Mouse (Mus musculus): ENCODE data around the gene Emp1. TPM values are rescaled to one million over a fixed set of nuclear protein-coding genes. Genes with fewer than 3 reads are reported as not detected.
A peak's percentile ranks its signal among the peaks of the same experiment; 100 is the strongest.

The Emp1 gene
- polyA plus RNA-seq, 1 experiment from 2014 or later: 88.1 TPM

DNA sequence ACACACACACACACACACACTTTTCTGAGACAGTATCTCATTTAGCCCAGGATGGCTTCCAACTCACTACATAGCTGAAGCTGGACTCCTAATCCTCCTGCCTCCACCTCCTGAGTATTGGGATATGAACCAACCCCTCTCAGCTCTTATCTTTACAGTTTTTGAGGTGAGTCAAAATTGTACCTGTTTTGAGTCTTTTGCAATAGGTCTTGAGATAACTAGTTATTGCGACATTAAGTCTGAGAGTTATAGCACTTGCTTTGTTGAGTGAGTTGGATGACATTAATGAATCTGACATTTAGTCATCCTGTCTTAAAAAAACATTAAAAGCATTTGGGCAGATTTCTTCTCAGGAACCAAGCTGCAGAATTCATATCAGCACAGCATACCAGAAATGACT, 25.3 kb downstream of the Emp1 start:
- DNase-seq (ENCODE audit: low spot score): no peak
- Histone ChIP-seq H3K4me3 (ENCODE audit: low read depth, low read length) (no peak overlapping the region), H3K4me1 (replicated peaks; ENCODE audit: control insufficient read depth, insufficient read depth) (0 out of 2 replicates have a peak, but pooled peaks cover 6% of the 10 kb centered on the region), H3K9ac (ENCODE audit: low read length) (no peak overlapping the region), H3K9me3 (ENCODE audit: control insufficient read depth, low read length) (no peaks in the 10 kb centered on the region), H3K27me3 (ENCODE audit: control insufficient read depth, insufficient read depth, low read length) (no peaks in the 10 kb centered on the region), H3K36me3 (ENCODE audit: control insufficient read depth, insufficient read depth, low read length) (peaks cover 4% of the 10 kb centered on the region; the same call in 1 of the 2 replicates), H3K27ac (replicated peaks) (peak overlapping the region; percentile 83), H3K4me2 (replicated peaks; ENCODE audit: low read depth) (no peak overlapping the region)
- 64% methylated on average over 1 of the region's 1 CpGs for WGBS
- no peak for ATAC-seq (ENCODE audit: low FRiP score, low TSS enrichment)
- TF ChIP-seq EP300 (optimal IDR thresholded peaks at IDR 0.05): no peak
- no peak for TF ChIP-seq CTCF (IDR thresholded peaks at IDR 0.05; ENCODE audit: low read depth)

DNA sequence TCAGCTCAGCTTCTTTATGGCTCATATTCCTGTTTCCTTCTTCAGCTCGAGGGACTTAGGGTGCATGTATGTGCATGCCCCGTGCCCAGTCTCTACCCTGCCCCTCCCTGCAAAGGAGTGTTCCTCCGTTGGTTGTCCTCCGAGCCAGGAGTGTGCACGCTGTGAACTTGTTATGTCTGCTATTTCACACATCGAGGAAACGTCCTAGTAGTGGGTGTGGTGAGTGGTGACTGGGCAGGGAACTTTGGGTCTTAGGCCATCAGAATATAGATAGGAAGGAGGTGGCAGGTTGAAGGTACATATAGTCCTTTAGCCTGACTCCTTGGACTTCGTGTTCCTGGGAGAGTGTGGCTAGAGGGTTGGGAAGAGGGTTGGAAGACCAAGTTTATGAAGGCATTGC, 26.4 kb downstream of the Emp1 start:
- peak; percentile 83 for ATAC-seq (ENCODE audit: low FRiP score, low TSS enrichment)
- Histone ChIP-seq H3K4me2 (replicated peaks; ENCODE audit: low read depth) (no peak overlapping the region), H3K27me3 (ENCODE audit: control insufficient read depth, insufficient read depth, low read length) (no peaks in the 10 kb centered on the region), H3K36me3 (ENCODE audit: control insufficient read depth, insufficient read depth, low read length) (peaks cover under 1% of the 10 kb centered on the region; the same call in 1 of the 2 replicates), H3K27ac (replicated peaks) (peak overlapping the region; percentile 83), H3K9ac (ENCODE audit: low read length) (no peak overlapping the region), H3K4me3 (ENCODE audit: low read depth, low read length) (no peak overlapping the region), H3K4me1 (replicated peaks; ENCODE audit: control insufficient read depth, insufficient read depth) (0 out of 2 replicates have a peak, but pooled peaks cover 6% of the 10 kb centered on the region), H3K9me3 (ENCODE audit: control insufficient read depth, low read length) (no peaks in the 10 kb centered on the region)
- peak; percentile 57 for DNase-seq (ENCODE audit: low spot score)
- TF ChIP-seq CTCF (IDR thresholded peaks at IDR 0.05; ENCODE audit: low read depth) (no peak), EP300 (optimal IDR thresholded peaks at IDR 0.05) (no peak)
- 55% methylated on average over 8 of the region's 8 CpGs for WGBS

DNA sequence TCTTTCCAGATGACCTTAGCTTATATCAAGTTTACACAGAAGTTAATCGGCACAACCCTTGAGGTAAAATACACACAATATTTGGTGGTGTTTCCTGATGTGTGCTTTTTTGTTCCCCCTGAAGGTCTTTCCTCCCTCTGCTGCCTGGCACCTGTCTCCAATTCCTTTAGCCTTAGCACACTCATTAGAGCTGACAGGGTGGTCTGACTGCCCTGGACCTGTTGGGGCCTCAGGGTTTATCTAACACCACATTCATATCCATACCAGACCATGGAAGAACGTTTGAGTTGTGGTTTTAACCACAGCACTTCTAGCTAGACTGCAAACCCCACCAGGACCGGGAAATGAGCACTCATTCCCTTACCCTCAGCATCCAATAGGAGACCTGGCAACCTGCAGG, 28.1 kb downstream of the Emp1 start:
- Histone ChIP-seq H3K27ac (replicated peaks) (no peak overlapping the region), H3K36me3 (ENCODE audit: control insufficient read depth, insufficient read depth, low read length) (no peaks in the 10 kb centered on the region), H3K4me3 (ENCODE audit: low read depth, low read length) (no peak overlapping the region), H3K9me3 (ENCODE audit: control insufficient read depth, low read length) (no peaks in the 10 kb centered on the region), H3K27me3 (ENCODE audit: control insufficient read depth, insufficient read depth, low read length) (no peaks in the 10 kb centered on the region), H3K9ac (ENCODE audit: low read length) (no peak overlapping the region), H3K4me2 (replicated peaks; ENCODE audit: low read depth) (no peak overlapping the region), H3K4me1 (replicated peaks; ENCODE audit: control insufficient read depth, insufficient read depth) (0 out of 2 replicates have a peak, but pooled peaks cover 6% of the 10 kb centered on the region)
- 46% methylated on average over 3 of the region's 3 CpGs for WGBS
- TF ChIP-seq EP300 (optimal IDR thresholded peaks at IDR 0.05): no peak
- no peak for TF ChIP-seq CTCF (IDR thresholded peaks at IDR 0.05; ENCODE audit: low read depth)
- ATAC-seq (ENCODE audit: low FRiP score, low TSS enrichment) (no peak), DNase-seq (ENCODE audit: low spot score) (no peak)

DNA sequence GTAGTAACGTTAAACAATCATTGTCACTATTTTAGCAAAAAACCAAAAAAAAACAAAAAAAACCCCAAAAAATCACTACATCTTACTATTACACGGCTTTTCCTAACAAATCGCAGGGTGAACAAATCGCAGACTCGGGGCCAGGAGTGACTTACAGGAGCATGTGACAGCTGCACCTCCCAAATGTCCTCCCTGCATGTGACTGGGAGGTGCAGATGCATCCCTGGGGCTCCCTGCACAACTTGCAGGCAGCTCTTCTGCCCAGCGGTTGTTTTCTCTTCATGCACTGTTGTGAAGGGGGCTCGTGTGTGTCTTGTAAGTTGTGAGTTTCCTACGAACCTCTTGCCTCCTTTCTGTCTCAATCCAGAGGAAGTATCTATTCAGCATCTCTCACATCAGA, 33.0 kb downstream of the Emp1 start:
- H3K36me3 ChIP-seq (ENCODE audit: control insufficient read depth, insufficient read depth, low read length): no peaks in the 10 kb centered on the region
- no peaks in the 10 kb centered on the region; the same call in 1 of the 2 replicates for H3K4me1 ChIP-seq (replicated peaks; ENCODE audit: control insufficient read depth, insufficient read depth)
- no peaks in the 10 kb centered on the region for H3K27me3 ChIP-seq (ENCODE audit: control insufficient read depth, insufficient read depth, low read length)
- no peak overlapping the region for H3K4me2 ChIP-seq (replicated peaks; ENCODE audit: low read depth)
- TF ChIP-seq EP300 (optimal IDR thresholded peaks at IDR 0.05): no peak
- no peak for TF ChIP-seq CTCF (IDR thresholded peaks at IDR 0.05; ENCODE audit: low read depth)
- DNase-seq (ENCODE audit: low spot score) (no peak), ATAC-seq (ENCODE audit: low FRiP score, low TSS enrichment) (no peak)
- H3K9ac ChIP-seq (ENCODE audit: low read length): no peak overlapping the region
- WGBS: 86% methylated on average over 8 of the region's 8 CpGs
- no peak overlapping the region for H3K27ac ChIP-seq (replicated peaks)
- H3K9me3 ChIP-seq (ENCODE audit: control insufficient read depth, low read length): no peaks in the 10 kb centered on the region
- no peak overlapping the region for H3K4me3 ChIP-seq (ENCODE audit: low read depth, low read length)

DNA sequence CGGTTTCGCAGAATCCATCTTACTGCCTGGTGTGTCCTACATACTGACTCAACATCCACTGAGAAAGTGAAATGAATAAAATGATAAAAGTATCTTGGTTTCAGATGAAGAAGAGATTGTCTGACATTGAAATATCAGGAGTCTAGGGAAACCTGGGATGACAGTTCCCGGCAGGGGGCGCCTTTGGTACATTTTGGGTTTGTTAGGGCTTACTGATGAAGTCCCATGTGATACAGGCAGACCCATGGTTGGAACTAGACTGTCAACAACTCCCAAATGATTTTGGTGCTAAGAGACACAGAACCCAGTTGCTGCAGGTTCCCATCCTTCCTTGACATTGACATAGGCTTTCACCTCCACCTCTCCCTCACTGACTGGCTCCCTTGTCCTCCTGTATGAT, 34.7 kb downstream of the Emp1 start:
- Histone ChIP-seq H3K27ac (replicated peaks) (no peak overlapping the region), H3K4me3 (ENCODE audit: low read depth, low read length) (no peak overlapping the region), H3K9ac (ENCODE audit: low read length) (no peak overlapping the region), H3K4me2 (replicated peaks; ENCODE audit: low read depth) (no peak overlapping the region), H3K9me3 (ENCODE audit: control insufficient read depth, low read length) (no peaks in the 10 kb centered on the region), H3K36me3 (ENCODE audit: control insufficient read depth, insufficient read depth, low read length) (no peaks in the 10 kb centered on the region), H3K4me1 (replicated peaks; ENCODE audit: control insufficient read depth, insufficient read depth) (no peaks in the 10 kb centered on the region; the same call in 1 of the 2 replicates), H3K27me3 (ENCODE audit: control insufficient read depth, insufficient read depth, low read length) (no peaks in the 10 kb centered on the region)
- ATAC-seq (ENCODE audit: low FRiP score, low TSS enrichment): no peak
- WGBS: 80% methylated on average over 4 of the region's 4 CpGs
- TF ChIP-seq CTCF (IDR thresholded peaks at IDR 0.05; ENCODE audit: low read depth) (no peak), EP300 (optimal IDR thresholded peaks at IDR 0.05) (no peak)
- DNase-seq (ENCODE audit: low spot score): no peak

DNA sequence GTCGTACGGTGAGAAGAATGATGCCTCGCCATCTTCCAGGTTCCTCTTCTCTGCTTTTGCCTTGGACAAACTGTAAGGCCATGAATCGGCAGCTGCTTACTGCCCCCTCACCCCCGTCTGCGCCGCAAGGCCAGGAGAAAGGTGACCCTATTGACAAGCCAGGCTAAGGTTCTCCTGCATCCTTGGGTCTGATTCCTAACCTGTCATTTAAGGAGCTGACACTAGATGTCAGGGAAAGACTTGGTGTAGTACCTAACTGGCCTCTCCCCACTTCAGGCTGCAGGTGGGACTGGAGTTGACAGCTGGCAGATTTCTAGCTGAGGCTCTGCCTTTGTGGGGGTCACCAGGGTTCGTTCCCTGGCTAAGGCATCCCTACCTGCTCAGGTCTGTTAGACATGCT, 35.4 kb downstream of the Emp1 start:
- H3K4me1 ChIP-seq (replicated peaks; ENCODE audit: control insufficient read depth, insufficient read depth): no peaks in the 10 kb centered on the region; the same call in 1 of the 2 replicates
- DNase-seq (ENCODE audit: low spot score) (no peak), ATAC-seq (ENCODE audit: low FRiP score, low TSS enrichment) (no peak)
- H3K4me2 ChIP-seq (replicated peaks; ENCODE audit: low read depth): no peak overlapping the region
- WGBS: 90% methylated on average over 8 of the region's 8 CpGs
- no peaks in the 10 kb centered on the region for H3K36me3 ChIP-seq (ENCODE audit: control insufficient read depth, insufficient read depth, low read length)
- no peaks in the 10 kb centered on the region for H3K27me3 ChIP-seq (ENCODE audit: control insufficient read depth, insufficient read depth, low read length)
- TF ChIP-seq CTCF (IDR thresholded peaks at IDR 0.05; ENCODE audit: low read depth) (no peak), EP300 (optimal IDR thresholded peaks at IDR 0.05) (no peak)
- H3K9ac ChIP-seq (ENCODE audit: low read length): no peak overlapping the region
- no peak overlapping the region for H3K27ac ChIP-seq (replicated peaks)
- no peak overlapping the region for H3K4me3 ChIP-seq (ENCODE audit: low read depth, low read length)
- H3K9me3 ChIP-seq (ENCODE audit: control insufficient read depth, low read length): no peaks in the 10 kb centered on the region

All from stomach, postnatal 0 days (tissue).